Mouse (Mus musculus) layer of hippocampus, postnatal 14 days (tissue): ENCODE results near the gene Dcaf15. TPM values are rescaled to one million over a fixed set of nuclear protein-coding genes. Genes with fewer than 3 reads are reported as not detected.

Experiments
- DNase-seq, 2 experiments: peaks; one replicate each; pipeline ENCODE4 v3.0.0; 2021 to 2022; ENCODE audit warnings: low spot score in 2 of 2, mixed read lengths in 1 of 2
- microRNA-seq, 2 experiments: library from miRNA; unstranded; fragments of <30 nt; microRNA quantifications; one replicate each; pipeline ENCODE4 v1.2.0; 2021
- total RNA-seq, 2 experiments: library from RNA; stranded (reverse); gene quantifications; 2 replicates each; pipeline ENCODE4 v1.2.3; 2021

The Dcaf15 gene
- total RNA-seq, 2 experiments from 2014 or later = 20.5 to 21.9 TPM

GRCm38 (mm10) chr8:84067047-84067573 is 37.5 kb downstream of the Dcaf15 start:
- DNase-seq = peak; percentile 95 to 96

- DNase-seq = peak; percentile 99 to 100
Observed at GRCm38 (mm10) chr8:84066291-84066930, 38.2 kb downstream of the Dcaf15 start, which contains the start of gene Rfx1. TSS of gene Rfx1 (plus strand) at chr8:84066834.

DNA sequence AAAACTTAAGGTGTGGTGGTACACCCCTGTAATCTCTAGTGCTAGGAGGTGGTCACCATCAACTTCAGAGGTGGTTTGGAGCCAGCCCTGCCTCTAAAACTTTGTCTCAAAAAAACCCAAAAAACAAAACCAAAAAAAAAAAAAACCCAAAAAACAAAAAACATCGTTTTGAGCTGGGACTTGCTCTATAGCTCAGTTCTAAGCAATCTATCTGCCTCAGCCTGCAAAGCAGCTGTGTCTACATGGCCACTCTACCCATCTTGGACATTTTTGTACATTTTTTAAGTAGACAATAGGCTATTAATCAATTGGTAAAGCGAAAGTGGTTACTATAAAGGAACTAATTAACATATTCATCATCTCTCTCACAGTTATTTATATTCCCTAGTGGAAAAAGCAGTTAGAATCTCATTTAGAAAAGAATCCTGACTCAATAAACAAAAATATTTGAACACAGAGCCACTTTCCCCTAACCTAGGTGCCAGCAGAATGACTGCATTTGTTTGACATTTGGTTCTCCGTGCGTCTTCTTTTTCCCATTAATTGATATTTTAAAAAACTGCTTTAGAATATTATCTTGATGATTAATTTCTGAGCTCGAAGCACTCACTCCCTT is 39.0 kb downstream of the Dcaf15 start:
- DNase-seq = no peak

DNA sequence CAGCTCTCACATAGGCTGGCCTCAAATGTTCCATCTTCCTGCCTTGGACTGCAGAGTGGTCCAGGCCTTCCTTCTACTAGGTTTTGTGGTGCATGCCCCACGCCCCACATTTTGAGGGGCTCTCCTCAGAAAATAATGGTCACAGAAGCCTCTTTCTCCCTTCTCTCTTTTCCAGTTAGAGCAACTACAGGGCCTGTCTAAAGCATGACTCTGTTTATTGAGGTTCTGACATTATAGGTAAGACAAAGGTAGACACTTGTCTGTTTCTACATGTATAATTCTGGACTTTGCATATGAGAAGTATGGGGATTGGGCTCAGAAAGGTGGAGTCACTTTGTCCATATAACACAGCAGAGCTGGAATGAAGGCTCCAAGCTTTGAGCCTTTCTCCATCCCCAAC is 39.5 kb downstream of the Dcaf15 start, which contains the start of gene Gm10643:
Gene Gm10643, minus strand, starts transcription at position 101 of the 400 bp plus-strand sequence.
- no peak for DNase-seq

- DNase-seq = no peak
Observed at GRCm38 (mm10) chr8:84063861-84064610, 40.5 kb downstream of the Dcaf15 start.

- DNase-seq = no peak
Observed at GRCm38 (mm10) chr8:84060245-84060644, 44.3 kb downstream of the Dcaf15 start.

GRCm38 (mm10) chr8:84059226-84059625 is 45.3 kb downstream of the Dcaf15 start:
- DNase-seq = no peak

- no peak for DNase-seq
Observed at GRCm38 (mm10) chr8:84057827-84058226, 46.7 kb downstream of the Dcaf15 start.

- no peak for DNase-seq
Observed at GRCm38 (mm10) chr8:84053229-84053628, 51.3 kb downstream of the Dcaf15 start.

DNA sequence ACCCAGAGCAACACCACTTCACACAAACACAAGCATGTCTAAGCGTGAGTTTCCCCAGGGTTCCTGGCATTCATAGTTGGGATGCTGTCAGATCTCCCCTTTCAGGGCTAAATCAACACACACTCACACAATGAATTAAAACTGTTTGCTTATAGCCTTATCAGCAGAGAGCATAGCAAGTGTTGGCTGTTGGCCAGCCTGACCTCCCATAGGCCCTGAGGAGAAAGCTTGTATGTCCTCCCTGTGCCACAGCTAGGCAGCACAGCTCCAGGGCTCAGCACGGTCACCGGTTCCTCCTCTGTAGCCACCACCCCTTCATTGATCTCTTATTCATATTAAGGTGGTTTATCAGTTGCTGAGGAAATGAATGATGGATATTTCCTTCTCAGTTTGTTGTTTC is 51.8 kb downstream of the Dcaf15 start:
- DNase-seq = no peak

- DNase-seq = no peak
Observed at GRCm38 (mm10) chr8:84048171-84048570, 56.4 kb downstream of the Dcaf15 start.

Small RNA genes lying within 50 kb of the gene (microRNA-seq; reads per million reads assigned to microRNA genes)
- 0 reads per million in 2 experiments for gene Mir709

Other genes starting within 250 kb of the Dcaf15 start
- 100 to 1,000 TPM; 345 to 352 TPM for gene Adgrl1, start 204.7 kb downstream of the Dcaf15 start, total RNA-seq
- gene Gm10644, start 149.6 kb downstream of the Dcaf15 start, total RNA-seq = under 1 TPM; 0.17 to 0.25 TPM
- 1 to 10 TPM; 1.1 TPM for gene Asf1b, start 149.3 kb downstream of the Dcaf15 start, total RNA-seq
- 100 to 1,000 TPM; 261 to 268 TPM for gene Prkaca, start 131.8 kb downstream of the Dcaf15 start, total RNA-seq
- 10 to 100 TPM; 51.0 to 52.7 TPM for gene Samd1, start 107.1 kb downstream of the Dcaf15 start, total RNA-seq
- 1 to 10 TPM in 1 of 2 experiments, under 1 TPM in 1; 0.39 to 1.2 TPM for gene 1700067K01Rik, start 103.3 kb downstream of the Dcaf15 start, total RNA-seq
- gene 2210011C24Rik, start 92.6 kb downstream of the Dcaf15 start, total RNA-seq = 1 to 10 TPM; 2.5 to 2.8 TPM
- gene Palm3, start 83.3 kb downstream of the Dcaf15 start, total RNA-seq = 1 to 10 TPM; 4.1 to 7.9 TPM
- gene Il27ra, start 62.2 kb downstream of the Dcaf15 start, total RNA-seq = 1 to 10 TPM; 1.6 to 1.8 TPM
- gene Rln3, start 59.8 kb downstream of the Dcaf15 start, total RNA-seq = not detected
- 1 to 10 TPM; 4.7 to 5.0 TPM for gene Gm10643, start 39.6 kb downstream of the Dcaf15 start, total RNA-seq
- 10 to 100 TPM; 20.1 to 21.0 TPM for gene Rfx1, start 37.9 kb downstream of the Dcaf15 start, total RNA-seq
- gene Podnl1, start 21.2 kb upstream of the Dcaf15 start, total RNA-seq = not detected
- 10 to 100 TPM; 46.9 to 53.9 TPM for gene Cc2d1a, start 43.2 kb upstream of the Dcaf15 start, total RNA-seq
- gene 4930432K21Rik, start 43.3 kb upstream of the Dcaf15 start, total RNA-seq = 1 to 10 TPM; 1.1 TPM
- gene Nanos3, start 80.4 kb upstream of the Dcaf15 start, total RNA-seq = 1 to 10 TPM; 3.8 to 4.4 TPM
- 10 to 100 TPM; 17.2 to 18.8 TPM for gene Zswim4, start 132.3 kb upstream of the Dcaf15 start, total RNA-seq
- 100 to 1,000 TPM; 147 to 156 TPM for gene D8Ertd738e, start 145.0 kb upstream of the Dcaf15 start, total RNA-seq
- 10 to 100 TPM; 24.7 to 28.7 TPM for gene Mri1, start 152.6 kb upstream of the Dcaf15 start, total RNA-seq
- 10 to 100 TPM; 20.4 to 21.4 TPM for gene Ccdc130, start 165.6 kb upstream of the Dcaf15 start, total RNA-seq